In genomic region chr13:28575202-28575851, GRCm38 (mm10) we compare ENCODE assay signal across 16 mouse cellular contexts.
A peak's percentile ranks its signal among the peaks of the same experiment; 100 is the strongest.
DNase-seq lines count a peak whose midpoint lies in the region; ATAC-seq and TF ChIP-seq lines count a peak whose summit lies in the region.
"Had no signal": no experiment of that assay in that cellular context is flagged by ENCODE, and none has a peak within 500 bp of the region (broad histone marks: within the 10 kb centered on the region; RNA-seq: fewer than 3 reads in every experiment).

No protein-coding gene starts in this region.

- H3K27me3 ChIP-seq in heart, embryonic 11.5 days (ENCODE audit: control insufficient read depth, insufficient read depth, low read length) = no peaks in the 10 kb centered on the region
- H3K27me3 ChIP-seq in liver, embryonic 14.5 days (ENCODE audit: control insufficient read depth, insufficient read depth, low read length) = no peaks in the 10 kb centered on the region
- H3K27me3 ChIP-seq in midbrain, embryonic 16.5 days (ENCODE audit: control insufficient read depth, insufficient read depth, low read depth, low read length) = no peaks in the 10 kb centered on the region
- H3K27me3 ChIP-seq in intestine, embryonic 15.5 days (replicated peaks) = no peaks in the 10 kb centered on the region
- H3K27me3 ChIP-seq: CH12.LX; neural tube, embryonic 13.5 days had no signal

- no peak overlapping the region for H3K9ac ChIP-seq in heart, embryonic 11.5 days (ENCODE audit: low read depth, low read length)
- H3K9ac ChIP-seq in liver, embryonic 14.5 days (replicated peaks) = no peak overlapping the region
- no peak overlapping the region for H3K9ac ChIP-seq in midbrain, embryonic 16.5 days (ENCODE audit: low read depth, low read length)
- H3K9ac ChIP-seq in intestine, embryonic 15.5 days = no peak overlapping the region
- H3K9ac ChIP-seq: neural tube, embryonic 13.5 days had no signal

- no peak for DNase-seq in heart, postnatal 25 days (ENCODE audit: low spot score)
- peak; percentile 50 for DNase-seq in embryo, embryonic 11 days
- DNase-seq in forelimb bud, embryonic 11.5 days (ENCODE audit: low read depth, low spot score) = peak; percentile 57
- DNase-seq in liver, embryonic 14.5 days (ENCODE audit: low read depth in 3 of 3, low spot score in 3 of 3) = no peak
- DNase-seq in lung, postnatal 14 days = no peak
- DNase-seq: cerebellum, adult 9-10 months; gastrocnemius, postnatal 14 days; kidney, postnatal 4 days; lung, adult 2 months; thymus, postnatal 36 days had no signal

- ATAC-seq in heart, embryonic 11.5 days (replicated peaks; ENCODE audit: insufficient number of reproducible peaks, low FRiP score, low TSS enrichment) = no peak
- peak; percentile 66; the same call in 1 of the 2 replicates for ATAC-seq in liver, embryonic 14.5 days (ENCODE audit: insufficient read depth)
- ATAC-seq in midbrain, embryonic 16.5 days = no peak
- no peak for ATAC-seq in intestine, embryonic 15.5 days

- peak; percentile 40 for TF ChIP-seq EP300 in liver, embryonic 14.5 days (IDR thresholded peaks at IDR 0.05; ENCODE audit: low read depth)

- no peak for TF ChIP-seq CTCF in liver, embryonic 14.5 days (IDR thresholded peaks at IDR 0.05; ENCODE audit: low read depth)

- H3K4me2 ChIP-seq in heart, embryonic 11.5 days = no peak overlapping the region
- H3K4me2 ChIP-seq in liver, embryonic 14.5 days (ENCODE audit: low read depth) = no peak overlapping the region
- no peak overlapping the region for H3K4me2 ChIP-seq in midbrain, embryonic 16.5 days (ENCODE audit: low read length)
- no peak overlapping the region for H3K4me2 ChIP-seq in intestine, embryonic 15.5 days (replicated peaks)
- H3K4me2 ChIP-seq: neural tube, embryonic 13.5 days had no signal

- no peaks in the 10 kb centered on the region for H3K9me3 ChIP-seq in heart, embryonic 11.5 days (replicated peaks; ENCODE audit: control insufficient read depth, low read length)
- no peaks in the 10 kb centered on the region for H3K9me3 ChIP-seq in liver, embryonic 14.5 days (ENCODE audit: control insufficient read depth, low read length)
- H3K9me3 ChIP-seq in midbrain, embryonic 16.5 days (replicated peaks; ENCODE audit: control insufficient read depth, low read length, poor library complexity, severe bottlenecking) = no peaks in the 10 kb centered on the region
- H3K9me3 ChIP-seq in intestine, embryonic 15.5 days = no peaks in the 10 kb centered on the region
- H3K9me3 ChIP-seq: hindbrain, embryonic 10.5 days; neural tube, embryonic 13.5 days had no signal

- no peak overlapping the region for H3K4me3 ChIP-seq in heart, embryonic 11.5 days (ENCODE audit: low read depth, low read length)
- no peak overlapping the region for H3K4me3 ChIP-seq in liver, embryonic 14.5 days (ENCODE audit: insufficient read depth in 1 of 2, low read depth in 2 of 2, low read length in 2 of 2)
- H3K4me3 ChIP-seq in midbrain, embryonic 16.5 days (ENCODE audit: low read depth, low read length) = no peak overlapping the region
- no peak overlapping the region for H3K4me3 ChIP-seq in intestine, embryonic 15.5 days (replicated peaks)
- H3K4me3 ChIP-seq: hindbrain, embryonic 10.5 days; neural tube, embryonic 13.5 days had no signal

- H3K4me1 ChIP-seq in heart, embryonic 11.5 days (ENCODE audit: control insufficient read depth, insufficient read depth, low read length) = no peaks in the 10 kb centered on the region
- H3K4me1 ChIP-seq in liver, embryonic 14.5 days (replicated peaks; ENCODE audit: control insufficient read depth in 2 of 2, insufficient read depth in 2 of 2, low read length in 1 of 2) = peaks cover 9 to 19% of the 10 kb centered on the region in 2 experiments
- no peaks in the 10 kb centered on the region for H3K4me1 ChIP-seq in midbrain, embryonic 16.5 days (ENCODE audit: control insufficient read depth, insufficient read depth, low read length)
- no peaks in the 10 kb centered on the region for H3K4me1 ChIP-seq in intestine, embryonic 15.5 days (replicated peaks)
- H3K4me1 ChIP-seq: hindbrain, embryonic 10.5 days; neural tube, embryonic 13.5 days had no signal

- 0 out of 2 replicates have a peak overlapping the region, but pooled peaks have one; percentile 22 for H3K27ac ChIP-seq in heart, embryonic 11.5 days (ENCODE audit: low read depth, low read length)
- no peak overlapping the region for H3K27ac ChIP-seq in liver, embryonic 14.5 days
- H3K27ac ChIP-seq in midbrain, embryonic 16.5 days (ENCODE audit: low read length) = no peak overlapping the region
- H3K27ac ChIP-seq in intestine, embryonic 15.5 days = no peak overlapping the region
- H3K27ac ChIP-seq: hindbrain, embryonic 10.5 days; neural tube, embryonic 13.5 days had no signal

- 26% methylated on average over 9 of the region's 9 CpGs for WGBS in heart, embryonic 11.5 days (ENCODE audit: insufficient replicate concordance)
- WGBS in liver, embryonic 14.5 days (ENCODE audit: insufficient replicate concordance) = 45% methylated on average over 9 of the region's 9 CpGs
- 63% methylated on average over 9 of the region's 9 CpGs for WGBS in midbrain, embryonic 16.5 days
- 57% methylated on average over 9 of the region's 9 CpGs for WGBS in intestine, embryonic 15.5 days

- intact Hi-C loops in heart, postnatal 25 days (cut with DNase I) = no loop called here

- no peaks in the 10 kb centered on the region for H3K36me3 ChIP-seq in heart, embryonic 11.5 days (ENCODE audit: control insufficient read depth, insufficient read depth, low read length)
- no peaks in the 10 kb centered on the region for H3K36me3 ChIP-seq in liver, embryonic 14.5 days (replicated peaks; ENCODE audit: control insufficient read depth, insufficient read depth, low read depth)
- H3K36me3 ChIP-seq in midbrain, embryonic 16.5 days (ENCODE audit: control insufficient read depth, insufficient read depth, low read length) = no peaks in the 10 kb centered on the region
- H3K36me3 ChIP-seq in intestine, embryonic 15.5 days = no peaks in the 10 kb centered on the region
- H3K36me3 ChIP-seq: hindbrain, embryonic 10.5 days; neural tube, embryonic 13.5 days had no signal

Comparison
In these comparisons a context has a peak if more than half of its experiments do, and no peak if none do; other contexts are left out.
1. DNase-seq: peak in embryo, embryonic 11 days (single experiment) and forelimb bud, embryonic 11.5 days (single experiment); none in heart, postnatal 25 days (single experiment), liver, embryonic 14.5 days (0 of 3) and lung, postnatal 14 days (single experiment).